Mouse (Mus musculus) hindbrain, embryonic 16.5 days (tissue): ENCODE results near the gene Tspear. TPM values are rescaled to one million over a fixed set of nuclear protein-coding genes. Genes with fewer than 3 reads are reported as not detected.
"Not testable (repeated sequence)": the region's sequence is repeated elsewhere in the genome, so short reads cannot be mapped to it uniquely, and the experiment has no call there.

Experiments
- ATAC-seq: fragments of 200-750 bp; cut with Nextera tagmentation; 2 replicates; pipeline ENCODE4 v1.8.0; 2017; ENCODE audit warnings: moderate TSS enrichment, moderate library complexity
- H3K27ac ChIP-seq: fragments of 300-500 bp; sonication (generic); 2 replicates; pipeline ENCODE4 v1.5.1; 2014; ENCODE audit warnings: low read depth, mild to moderate bottlenecking, control low read depth, low read length, moderate library complexity
- H3K27me3 ChIP-seq: fragments of 300-500 bp; sonication (generic); replicated peaks from 2 replicates; pipeline ENCODE4 v1.6.1; 2014; ENCODE audit warnings: low read length; ENCODE audit not compliant: control insufficient read depth, insufficient read depth
- H3K36me3 ChIP-seq: fragments of 300-500 bp; sonication (generic); 2 replicates; pipeline ENCODE4 v1.6.1; 2014; ENCODE audit warnings: mild to moderate bottlenecking, low read length, moderate library complexity, mixed read lengths; ENCODE audit not compliant: control insufficient read depth, insufficient read depth
- H3K4me1 ChIP-seq: fragments of 300-500 bp; sonication (generic); 2 replicates; pipeline ENCODE4 v1.6.1; 2014; ENCODE audit warnings: low read depth, low read length; ENCODE audit not compliant: control insufficient read depth, insufficient read depth
- H3K4me2 ChIP-seq: fragments of 300-500 bp; sonication (generic); 2 replicates; pipeline ENCODE4 v1.6.1; 2014; ENCODE audit warnings: mild to moderate bottlenecking, low read length, control low read depth, moderate library complexity
- H3K4me3 ChIP-seq: fragments of 300-500 bp; sonication (generic); 2 replicates; pipeline ENCODE4 v1.5.1; 2014; ENCODE audit warnings: mild to moderate bottlenecking, low read length, control low read depth, moderate library complexity
- H3K9ac ChIP-seq: fragments of 300-500 bp; sonication (generic); 2 replicates; pipeline ENCODE4 v1.6.1; 2014; ENCODE audit warnings: low read depth, mild to moderate bottlenecking, control low read depth, low read length, moderate library complexity
- H3K9me3 ChIP-seq: fragments of 300-500 bp; sonication (generic); 2 replicates; pipeline ENCODE4 v1.6.1; 2014; ENCODE audit warnings: mild to moderate bottlenecking, low read length, moderate library complexity; ENCODE audit not compliant: control insufficient read depth
- WGBS: fragments of 180-500 bp; shearing (Covaris S2); extraction: QIAGEN DNeasy Blood & Tissue Kit; methylation state at CpG from one replicate; pipeline ENCODE4 v1.1.7; 2014; 5-methylcytosine and 5-hydroxymethylcytosine counted together
- polyA plus RNA-seq: library from polyadenylated mRNA; unstranded; fragments of >200 nt; fragmentation: Nextera tagmentation; extraction: Ambion mirVana; gene quantifications from 2 replicates; pipeline ENCODE4 v1.2.1, GENCODE M21; 2015

Tspear gene
- polyA plus RNA-seq, 1 experiment from 2014 or later, result 1.6 TPM

- no peaks in the 10 kb centered on the region for H3K36me3 ChIP-seq
- H3K9me3 ChIP-seq, result peaks cover 2% of the 10 kb centered on the region; the same call in 1 of the 2 replicates
- no peak within 1 kb of the TSS for H3K4me2 ChIP-seq
- H3K4me1 ChIP-seq, result no peaks in the 10 kb centered on the region
- ATAC-seq, result no peak
- no peak within 1 kb of the TSS for H3K9ac ChIP-seq
- no peak within 1 kb of the TSS for H3K27ac ChIP-seq
- no peaks in the 10 kb centered on the region for H3K27me3 ChIP-seq
- 33% methylated on average over 4 of the region's 4 CpGs for WGBS
- no peak within 1 kb of the TSS for H3K4me3 ChIP-seq
Measured at GRCm38 (mm10) chr10:77697133-77697532, 10.8 kb downstream of the Tspear start, which contains the start of gene Gm9508. Gm9508 (minus strand) TSS chr10:77697233.

GRCm38 (mm10) chr10:77706326-77706725, 20.0 kb downstream of the Tspear start, which contains the start of gene Gm10272:
Gm10272 (plus strand) TSS chr10:77706626.
- WGBS, result 93% methylated on average over 1 of the region's 1 CpGs

GRCm38 (mm10) chr10:77709831-77710230, 23.5 kb downstream of the Tspear start:
- Histone ChIP-seq H3K4me3 (no peak overlapping the region), H3K27ac (no peak overlapping the region), H3K4me1 (no peaks in the 10 kb centered on the region), H3K27me3 (no peaks in the 10 kb centered on the region), H3K9ac (no peak overlapping the region), H3K4me2 (no peak overlapping the region), H3K36me3 (no peaks in the 10 kb centered on the region), H3K9me3 (0 out of 2 replicates have a peak, but pooled peaks cover 5% of the 10 kb centered on the region)
- 89% methylated on average over 3 of the region's 3 CpGs for WGBS
- ATAC-seq, result no peak

More at GRCm38 (mm10) chr10:77706326-77706725, 20.0 kb downstream of the Tspear start, which contains the start of gene Gm10272:
- Histone ChIP-seq H3K4me2 (no peak within 1 kb of the TSS), H3K4me3 (no peak within 1 kb of the TSS), H3K9ac (no peak within 1 kb of the TSS), H3K9me3 (peaks cover 9% of the 10 kb centered on the region; the same call in 1 of the 2 replicates), H3K27me3 (no peaks in the 10 kb centered on the region), H3K27ac (no peak within 1 kb of the TSS), H3K36me3 (no peaks in the 10 kb centered on the region), H3K4me1 (no peaks in the 10 kb centered on the region)
- no peak for ATAC-seq

GRCm38 (mm10) chr10:77711157-77711556, 24.8 kb downstream of the Tspear start, which contains the start of gene Gm10024:
Gm10024 (plus strand) TSS chr10:77711457.
- H3K4me2 ChIP-seq, H3K36me3 ChIP-seq, H3K27me3 ChIP-seq, H3K4me1 ChIP-seq, H3K27ac ChIP-seq, H3K9me3 ChIP-seq, H3K4me3 ChIP-seq, H3K9ac ChIP-seq, ATAC-seq: not testable (repeated sequence)

GRCm38 (mm10) chr10:77713734-77714133, 27.4 kb downstream of the Tspear start:
- Histone ChIP-seq H3K9ac (no peak overlapping the region), H3K4me1 (no peaks in the 10 kb centered on the region), H3K4me3 (no peak overlapping the region), H3K9me3 (0 out of 2 replicates have a peak, but pooled peaks cover 2% of the 10 kb centered on the region), H3K36me3 (no peaks in the 10 kb centered on the region), H3K27ac (no peak overlapping the region), H3K4me2 (no peak overlapping the region), H3K27me3 (no peaks in the 10 kb centered on the region)
- WGBS, result 73% methylated on average over 4 of the region's 4 CpGs
- ATAC-seq, result no peak

GRCm38 (mm10) chr10:77715507-77715906, 29.1 kb downstream of the Tspear start, which contains the start of gene Gm10142:
Gm10142 (plus strand) TSS chr10:77715807.
- Histone ChIP-seq H3K4me2 (no peak within 1 kb of the TSS), H3K9me3 (0 out of 2 replicates have a peak, but pooled peaks cover 2% of the 10 kb centered on the region), H3K4me3 (no peak within 1 kb of the TSS), H3K4me1 (no peaks in the 10 kb centered on the region), H3K27ac (no peak within 1 kb of the TSS), H3K36me3 (no peaks in the 10 kb centered on the region), H3K27me3 (no peaks in the 10 kb centered on the region), H3K9ac (no peak within 1 kb of the TSS)
- ATAC-seq, result no peak
- 77% methylated on average over 1 of the region's 1 CpGs for WGBS

- H3K27me3 ChIP-seq, H3K36me3 ChIP-seq, H3K9me3 ChIP-seq, H3K4me3 ChIP-seq, H3K9ac ChIP-seq, H3K4me2 ChIP-seq, ATAC-seq, H3K27ac ChIP-seq, H3K4me1 ChIP-seq: not testable (repeated sequence)
- 100% methylated on average over 1 of the region's 1 CpGs for WGBS
Measured at GRCm38 (mm10) chr10:77720299-77720698, 33.9 kb downstream of the Tspear start, which contains the start of gene Krtap12-1. Krtap12-1 (plus strand) TSS chr10:77720599.

- Histone ChIP-seq H3K27ac (no peak overlapping the region), H3K4me2 (no peak overlapping the region), H3K4me1 (no peaks in the 10 kb centered on the region), H3K27me3 (no peaks in the 10 kb centered on the region; the same call in 1 of the 2 replicates), H3K36me3 (no peaks in the 10 kb centered on the region), H3K9me3 (no peaks in the 10 kb centered on the region), H3K9ac (no peak overlapping the region), H3K4me3 (no peak overlapping the region)
- no peak for ATAC-seq
- WGBS, result 77% methylated on average over 8 of the region's 8 CpGs
Measured at GRCm38 (mm10) chr10:77724855-77725254, 38.5 kb downstream of the Tspear start.

- Histone ChIP-seq H3K9ac (no peak within 1 kb of the TSS), H3K4me3 (no peak within 1 kb of the TSS), H3K27me3 (no peaks in the 10 kb centered on the region; the same call in 1 of the 2 replicates), H3K4me1 (no peaks in the 10 kb centered on the region), H3K36me3 (no peaks in the 10 kb centered on the region), H3K27ac (no peak within 1 kb of the TSS), H3K9me3 (no peaks in the 10 kb centered on the region), H3K4me2 (no peak within 1 kb of the TSS)
- ATAC-seq, result no peak
- WGBS, result 52% methylated on average over 3 of the region's 3 CpGs
Measured at GRCm38 (mm10) chr10:77726186-77726585, 39.8 kb downstream of the Tspear start, which contains the start of gene Gm10100. Gm10100 (plus strand) TSS chr10:77726486.
